In genomic region chr11:7423276-7424081, GRCm38 (mm10) we compare ENCODE assay signal across 7 mouse cellular contexts.
A peak's percentile ranks its signal among the peaks of the same experiment; 100 is the strongest.
DNase-seq lines count a peak whose midpoint lies in the region; ATAC-seq lines count a peak whose summit lies in the region.

No protein-coding gene starts in this region.

- H3K27ac ChIP-seq in heart, embryonic 10.5 days = peak overlapping the region; percentile 59
- H3K27ac ChIP-seq in kidney, embryonic 14.5 days (ENCODE audit: low read depth, low read length) = no peak overlapping the region
- H3K27ac ChIP-seq in neural tube, embryonic 13.5 days (replicated peaks) = no peak overlapping the region

- no peaks in the 10 kb centered on the region for H3K27me3 ChIP-seq in heart, embryonic 10.5 days (ENCODE audit: insufficient read depth, poor library complexity, severe bottlenecking)
- H3K27me3 ChIP-seq in kidney, embryonic 14.5 days (ENCODE audit: control insufficient read depth, insufficient read depth, low read length) = no peaks in the 10 kb centered on the region
- H3K27me3 ChIP-seq in neural tube, embryonic 13.5 days = no peaks in the 10 kb centered on the region

- DNase-seq in Muller cell, postnatal 12 days (ENCODE audit: inconsistent ontology term) = peak; percentile 84
- DNase-seq in c-Kit-negative CD71-positive TER-119-positive erythroid progenitor cells, embryonic 14.5 days (ENCODE audit: low read depth, low spot score) = peak; percentile 8
- peak; percentile 88 for DNase-seq in heart, embryonic 10.5 days (ENCODE audit: low spot score)
- no peak for DNase-seq in frontal cortex, postnatal 36 days (ENCODE audit: low spot score in 2 of 2)
- DNase-seq in adrenal gland, adult 18-20 months (ENCODE audit: low spot score in 2 of 2) = no peak

- H3K9me3 ChIP-seq in heart, embryonic 10.5 days = no peaks in the 10 kb centered on the region
- H3K9me3 ChIP-seq in kidney, embryonic 14.5 days (ENCODE audit: control insufficient read depth, low read length) = no peaks in the 10 kb centered on the region
- H3K9me3 ChIP-seq in neural tube, embryonic 13.5 days = no peaks in the 10 kb centered on the region

- H3K4me2 ChIP-seq in kidney, embryonic 14.5 days (replicated peaks; ENCODE audit: low read depth, low read length) = 0 out of 2 replicates have a peak overlapping the region, but pooled peaks have one; percentile 15
- peak overlapping the region; percentile 27 for H3K4me2 ChIP-seq in neural tube, embryonic 13.5 days

- peak overlapping the region; percentile 35 for H3K4me3 ChIP-seq in heart, embryonic 10.5 days
- no peak overlapping the region for H3K4me3 ChIP-seq in kidney, embryonic 14.5 days (ENCODE audit: low read length)
- H3K4me3 ChIP-seq in neural tube, embryonic 13.5 days = no peak overlapping the region

- WGBS in heart, embryonic 10.5 days = 12% methylated on average over 13 of the region's 13 CpGs
- 13% methylated on average over 13 of the region's 13 CpGs for WGBS in kidney, embryonic 14.5 days
- 5% methylated on average over 13 of the region's 13 CpGs for WGBS in neural tube, embryonic 13.5 days

- peak; percentile 83 for ATAC-seq in kidney, embryonic 14.5 days (ENCODE audit: low FRiP score, low TSS enrichment)
- 0 out of 2 replicates have a peak, but pooled peaks have one; percentile 65 for ATAC-seq in neural tube, embryonic 13.5 days (ENCODE audit: low read depth)

- H3K36me3 ChIP-seq in heart, embryonic 10.5 days = no peaks in the 10 kb centered on the region
- no peaks in the 10 kb centered on the region for H3K36me3 ChIP-seq in kidney, embryonic 14.5 days (ENCODE audit: control insufficient read depth, insufficient read depth, low read length)
- H3K36me3 ChIP-seq in neural tube, embryonic 13.5 days = no peaks in the 10 kb centered on the region

- peaks cover 14% of the 10 kb centered on the region for H3K4me1 ChIP-seq in heart, embryonic 10.5 days
- H3K4me1 ChIP-seq in kidney, embryonic 14.5 days (ENCODE audit: control insufficient read depth, insufficient read depth, low read length) = no peaks in the 10 kb centered on the region
- H3K4me1 ChIP-seq in neural tube, embryonic 13.5 days (replicated peaks) = peaks cover 9% of the 10 kb centered on the region

- no peak overlapping the region for H3K9ac ChIP-seq in kidney, embryonic 14.5 days (ENCODE audit: low read depth, low read length)
- H3K9ac ChIP-seq in neural tube, embryonic 13.5 days = no peak overlapping the region

Comparison
In these comparisons a context has a peak if more than half of its experiments do, and no peak if none do; other contexts are left out.
1. DNase-seq: peak in Muller cell, postnatal 12 days (single experiment), c-Kit-negative CD71-positive TER-119-positive erythroid progenitor cells, embryonic 14.5 days (single experiment) and heart, embryonic 10.5 days (single experiment); none in frontal cortex, postnatal 36 days (0 of 2) and adrenal gland, adult 18-20 months (0 of 2).